Mouse (Mus musculus): ENCODE results near the gene Ago4. TPM values are rescaled to one million over a fixed set of nuclear protein-coding genes. Genes with fewer than 3 reads are reported as not detected.

Ago4 gene
- total RNA-seq, 2 experiments from 2014 or later, result 6.4 to 6.7 TPM

GRCm38 (mm10) chr4:126526828-126527227, 6.4 kb downstream of the Ago4 start:
- DNase-seq (ENCODE audit: low spot score in 2 of 2), result no peak

DNA sequence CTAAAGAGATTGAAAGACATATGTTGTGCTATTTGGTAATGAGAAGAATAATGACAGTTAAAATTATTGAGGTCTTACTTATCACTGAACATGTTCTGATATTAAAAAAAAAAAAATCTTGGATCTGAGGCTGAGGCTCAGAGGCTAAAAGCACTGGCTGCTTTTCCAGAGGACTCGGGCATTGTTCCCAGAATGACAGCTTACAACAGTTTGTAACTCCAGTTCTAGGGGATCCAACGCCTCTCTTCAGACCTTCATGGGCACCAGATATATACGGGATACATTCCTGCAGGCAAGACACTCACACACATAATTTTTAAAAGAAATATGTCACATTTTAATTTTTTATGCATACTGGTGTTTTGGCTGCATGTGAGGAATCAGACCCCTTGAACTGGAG, 7.1 kb downstream of the Ago4 start:
- DNase-seq (ENCODE audit: low spot score in 2 of 2), result peak; percentile 20 to 79

GRCm38 (mm10) chr4:126512308-126513066, 20.8 kb downstream of the Ago4 start:
- DNase-seq (ENCODE audit: low spot score in 2 of 2), result no peak

- no peak for DNase-seq (ENCODE audit: low spot score in 2 of 2)
These were observed 22.3 kb downstream of the Ago4 start for GRCm38 (mm10) chr4:126511013-126511412.

DNA sequence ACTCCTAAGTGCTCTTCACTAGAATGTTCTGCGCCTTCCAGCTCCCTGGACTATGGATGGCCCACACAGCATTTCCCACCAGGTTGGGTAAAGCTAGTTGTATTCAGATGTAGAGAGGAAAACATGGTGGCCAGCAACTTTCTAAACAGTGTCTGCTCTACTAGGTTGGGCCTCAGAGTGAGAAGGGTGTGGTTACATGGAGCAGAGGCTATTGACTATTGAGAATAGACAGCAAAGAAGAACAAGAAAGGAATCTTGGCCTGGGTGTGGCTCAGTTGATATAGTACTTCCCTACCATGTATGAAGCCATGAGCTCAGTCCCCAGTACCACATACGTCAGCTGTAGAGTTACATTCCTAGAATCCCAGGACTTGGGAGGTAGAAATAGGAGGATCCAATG, 24.2 kb downstream of the Ago4 start:
- no peak for DNase-seq (ENCODE audit: low spot score in 2 of 2)

- DNase-seq (ENCODE audit: low spot score in 2 of 2), result no peak
These were observed 25.0 kb downstream of the Ago4 start for GRCm38 (mm10) chr4:126508110-126508899.

DNA sequence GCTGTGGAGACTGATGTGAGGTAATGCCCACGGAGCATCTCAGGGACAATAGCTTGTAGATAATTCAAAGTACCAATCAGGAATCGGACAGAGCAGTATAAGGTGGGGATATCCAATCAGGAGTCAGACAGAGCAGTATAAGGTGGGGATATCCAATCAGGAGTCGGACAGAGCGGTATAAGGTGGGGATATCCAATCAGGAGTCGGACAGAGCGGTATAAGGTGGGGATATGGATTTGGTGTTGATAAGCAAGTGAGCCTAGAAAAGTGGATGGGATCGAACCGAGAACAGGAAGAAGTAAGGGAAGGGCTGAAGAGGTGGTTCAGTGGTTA, 30.3 kb downstream of the Ago4 start:
- no peak for DNase-seq (ENCODE audit: low spot score in 2 of 2)

DNA sequence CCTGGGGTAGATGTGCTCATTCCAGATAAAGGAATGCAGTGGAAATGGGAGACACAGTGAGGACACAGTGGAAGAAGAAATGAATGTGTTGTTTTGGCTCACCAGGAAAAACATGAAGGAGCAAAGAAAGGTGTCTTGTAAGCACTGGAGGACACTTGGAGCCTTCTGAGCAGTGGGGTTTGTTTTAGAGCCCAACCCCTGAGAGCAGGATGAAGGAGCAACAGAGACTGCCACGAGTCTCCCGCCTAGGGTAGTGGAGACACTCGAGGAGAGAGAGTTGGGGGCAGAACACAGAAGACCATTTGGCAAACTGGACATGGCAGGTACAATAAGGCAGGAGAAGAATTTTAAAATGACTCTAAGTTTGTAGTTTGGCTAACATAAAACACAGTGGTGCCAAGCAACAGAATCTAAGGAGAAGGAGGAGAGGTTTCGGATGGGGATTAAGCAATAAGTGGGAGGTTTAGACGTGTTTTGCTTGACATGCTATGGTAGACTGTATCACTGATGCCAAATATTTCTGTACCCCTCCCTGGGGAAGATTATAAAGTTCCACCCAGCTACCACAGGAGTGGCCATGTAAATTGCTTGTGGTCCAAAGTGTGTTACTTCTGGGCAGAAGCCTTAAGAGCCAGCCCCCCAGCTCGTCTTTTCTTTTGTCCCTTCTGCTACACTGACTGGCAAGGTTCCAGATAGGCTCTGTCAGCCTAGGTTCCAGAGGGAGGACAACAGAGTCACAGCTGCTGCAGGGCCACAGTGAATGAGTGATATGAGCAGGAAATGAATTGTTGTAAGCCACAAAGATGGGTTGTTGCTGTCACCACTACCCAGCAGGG, 30.9 kb downstream of the Ago4 start:
- no peak for DNase-seq (ENCODE audit: low spot score in 2 of 2)

DNA sequence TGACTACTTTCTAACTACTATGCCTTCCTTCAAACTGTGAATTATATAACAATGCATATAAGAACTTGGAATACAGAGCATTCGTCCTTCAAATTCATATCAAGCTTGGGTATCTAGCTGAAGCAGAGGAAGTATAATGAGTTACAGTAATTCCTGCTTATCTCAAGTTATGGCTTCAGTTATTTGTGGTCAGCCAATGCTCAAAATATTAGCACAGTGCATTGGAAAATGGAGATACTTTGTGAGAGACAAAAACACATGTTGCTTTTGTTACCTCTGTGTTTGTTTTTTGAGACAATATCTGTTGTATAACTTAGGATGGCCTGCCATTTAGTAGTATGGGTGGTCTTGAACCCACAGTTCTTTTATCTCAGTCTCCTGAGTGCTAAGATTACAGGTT, 34.7 kb downstream of the Ago4 start:
- DNase-seq (ENCODE audit: low spot score in 2 of 2), result no peak

DNA sequence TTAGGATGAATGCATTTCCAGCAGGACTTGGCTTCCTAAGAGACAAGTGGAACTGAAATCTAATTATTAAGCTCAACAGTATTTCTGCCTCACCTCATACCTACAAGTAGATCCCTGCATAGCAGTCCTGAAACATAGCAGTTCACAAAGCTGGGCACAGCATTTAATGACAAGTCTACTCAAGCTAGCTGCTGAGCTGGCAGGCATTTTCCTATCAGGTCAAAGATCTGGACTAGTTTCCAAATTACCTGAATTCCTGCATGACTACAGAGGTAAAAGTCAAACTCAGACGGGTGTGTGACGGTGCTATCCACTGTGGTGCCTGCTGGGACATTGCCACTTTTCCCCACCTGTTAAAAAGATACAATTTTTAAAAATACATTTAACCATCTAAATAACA, 36.3 kb downstream of the Ago4 start:
- DNase-seq (ENCODE audit: low spot score in 2 of 2), result no peak

- no peak for DNase-seq (ENCODE audit: low spot score in 2 of 2)
These were observed 37.1 kb downstream of the Ago4 start for GRCm38 (mm10) chr4:126495942-126496790.

GRCm38 (mm10) chr4:126495453-126495852, 37.8 kb downstream of the Ago4 start:
- no peak for DNase-seq (ENCODE audit: low spot score in 2 of 2)

- DNase-seq (ENCODE audit: low spot score in 2 of 2), result no peak
These were observed 39.9 kb downstream of the Ago4 start for GRCm38 (mm10) chr4:126493416-126493815.

GRCm38 (mm10) chr4:126491977-126492376, 41.3 kb downstream of the Ago4 start:
- DNase-seq (ENCODE audit: low spot score in 2 of 2), result no peak

GRCm38 (mm10) chr4:126490726-126491125, 42.5 kb downstream of the Ago4 start:
- DNase-seq (ENCODE audit: low spot score in 2 of 2), result no peak

- DNase-seq (ENCODE audit: low spot score in 2 of 2), result no peak
These were observed 43.5 kb downstream of the Ago4 start for GRCm38 (mm10) chr4:126489811-126490210.

DNA sequence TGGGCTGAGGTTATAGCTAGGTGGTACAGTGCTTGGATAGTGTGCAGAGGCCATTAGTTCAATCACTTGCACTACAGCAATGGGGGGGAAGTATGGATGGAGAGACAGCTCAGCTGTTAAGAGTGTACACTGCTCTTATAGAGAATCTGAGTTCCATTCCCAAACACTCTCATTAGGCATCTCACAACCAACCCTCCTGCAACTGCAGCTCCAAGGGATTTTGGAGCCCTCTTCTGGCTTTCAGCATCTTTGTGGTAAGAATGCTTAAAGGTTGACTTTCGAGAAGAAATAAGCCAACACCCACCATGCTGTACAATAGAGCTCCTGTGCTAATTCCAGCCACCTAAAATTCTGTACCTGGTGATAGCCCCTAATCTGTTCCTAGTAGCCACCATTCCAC, 47.1 kb downstream of the Ago4 start:
- DNase-seq (ENCODE audit: low spot score in 2 of 2), result no peak

DNA sequence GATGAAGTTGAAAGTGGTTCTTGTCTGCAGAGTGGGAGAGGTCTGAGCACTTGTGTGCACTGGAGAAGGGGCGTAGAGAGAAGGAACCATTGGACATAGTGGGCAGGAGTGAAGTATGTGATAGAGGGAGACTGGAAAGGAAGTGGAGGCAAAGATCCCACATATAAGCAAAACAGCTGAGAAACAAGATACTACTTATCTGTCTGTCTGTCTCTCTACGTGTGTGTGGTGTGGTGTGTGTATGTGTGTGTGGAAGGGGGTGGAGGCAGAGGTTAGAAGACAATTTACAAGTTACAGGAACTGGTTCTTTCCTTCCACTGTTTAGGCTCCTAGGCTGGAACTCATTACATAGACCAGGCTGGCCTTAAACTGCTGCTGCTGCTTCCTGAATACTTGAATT, 48.2 kb downstream of the Ago4 start:
- DNase-seq (ENCODE audit: low spot score in 2 of 2), result no peak

DNA sequence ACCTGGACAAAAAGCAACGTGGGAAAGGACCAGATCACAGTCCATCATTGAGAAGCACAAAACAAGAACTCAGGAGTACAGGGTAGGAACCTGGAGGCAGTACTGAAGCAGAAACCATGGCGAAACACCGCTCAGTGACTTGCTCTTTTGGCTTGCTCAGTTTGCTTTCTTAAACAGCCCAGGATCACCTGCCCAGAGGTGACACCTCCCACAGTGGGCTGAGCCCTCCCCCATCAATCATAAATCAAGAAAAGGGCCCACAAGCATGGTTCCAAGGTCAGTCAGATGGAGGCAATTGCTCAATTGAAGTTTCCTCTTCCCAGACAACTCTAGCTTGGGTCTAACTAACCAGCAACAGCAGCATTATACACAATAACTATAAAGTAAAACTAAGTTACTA, 49.4 kb downstream of the Ago4 start:
- no peak for DNase-seq (ENCODE audit: low spot score in 2 of 2)

- DNase-seq (ENCODE audit: low spot score in 2 of 2), result no peak
These were observed 50.3 kb downstream of the Ago4 start for GRCm38 (mm10) chr4:126482951-126483350.

GRCm38 (mm10) chr4:126481461-126481860, 51.8 kb downstream of the Ago4 start:
- DNase-seq (ENCODE audit: low spot score in 2 of 2), result no peak
